Mouse (Mus musculus): Measurements from ENCODE around the gene Dock6. TPM values are rescaled to one million over a fixed set of nuclear protein-coding genes. Genes with fewer than 3 reads are reported as not detected.

Dock6 gene
- total and polyA plus RNA-seq, 3 experiments: 3.9 to 16.8 (median 11.6) TPM

DNA sequence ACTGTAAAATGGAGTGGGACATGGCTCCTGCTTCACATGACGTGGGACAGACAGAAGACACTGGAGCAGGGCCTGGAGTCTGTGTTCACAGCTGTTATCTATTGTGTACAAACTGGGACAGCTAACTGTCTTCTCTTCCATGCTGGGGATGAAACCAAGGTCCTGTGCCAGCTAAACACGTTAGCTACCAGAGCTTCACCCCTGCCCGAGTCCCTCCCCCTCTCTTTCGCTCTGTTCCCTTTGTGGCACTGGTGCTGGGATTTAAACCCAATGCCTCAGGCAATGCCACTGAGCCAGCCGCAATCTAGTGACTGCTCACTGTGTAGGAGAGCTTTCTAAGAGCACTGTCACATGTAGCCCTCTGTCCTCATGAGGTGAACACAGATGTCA is 22.0 kb downstream of the Dock6 start:
- ATAC-seq (ENCODE audit: extremely low read depth, insufficient number of reproducible peaks, low FRiP score, poor library complexity, severe bottlenecking) (no peak), DNase-seq (ENCODE audit: low spot score) (no peak)
- Histone ChIP-seq H3K9me3 (replicated peaks) (no peaks in the 10 kb centered on the region), H3K27me3 (ENCODE audit: insufficient read depth, low read length) (no peaks in the 10 kb centered on the region), H3K4me1 (ENCODE audit: insufficient read depth, low read depth, low read length) (peaks cover 2% of the 10 kb centered on the region; the same call in 1 of the 2 replicates), H3K4me3 (ENCODE audit: low read depth, low read length) (no peak overlapping the region), H3K36me3 (replicated peaks) (peaks cover 24% of the 10 kb centered on the region)
- TF ChIP-seq CTCF (IDR thresholded peaks at IDR 0.05; ENCODE audit: low read depth, low read length) (no peak), GATA1 (IDR thresholded peaks at IDR 0.05; ENCODE audit: borderline replicate concordance, low read length) (no peak), TAL1 (conservative IDR thresholded peaks at IDR 0.05; ENCODE audit: low read depth, low read length) (no peak), POLR2AphosphoS5 (IDR thresholded peaks at IDR 0.05; ENCODE audit: insufficient replicate concordance, low read depth, low read length) (no peak), GATA2 (IDR thresholded peaks at IDR 0.05; ENCODE audit: borderline replicate concordance, low read depth, low read length) (no peak)

DNA sequence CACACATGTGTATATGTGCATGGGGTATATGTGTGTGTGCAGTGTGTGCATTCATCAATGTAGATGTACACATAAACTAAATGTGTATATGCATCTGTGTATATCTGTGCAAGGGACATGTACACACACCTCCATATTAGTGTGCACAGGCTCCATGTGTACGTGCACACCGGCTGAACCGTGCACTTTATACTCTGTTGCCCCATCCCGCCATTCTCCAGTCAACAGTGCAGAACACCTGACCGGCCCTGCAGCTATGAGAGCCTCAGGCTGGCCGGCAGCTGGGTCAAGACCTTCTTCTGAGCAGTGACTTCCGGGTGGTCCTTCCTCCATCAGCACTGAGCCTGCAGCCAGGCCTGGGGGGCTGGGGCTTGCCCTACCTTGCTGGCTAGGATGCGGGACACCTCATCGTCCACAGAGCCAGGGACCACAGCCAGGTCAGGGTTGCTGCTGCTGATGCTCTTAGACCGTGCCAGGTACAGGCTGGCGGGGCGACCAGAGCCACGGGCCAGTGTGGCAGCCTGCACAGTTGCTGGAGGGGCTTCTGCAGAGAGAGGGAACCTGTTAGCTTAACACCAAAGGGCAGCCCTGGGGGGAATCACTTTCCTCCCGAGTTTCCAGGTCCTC is 22.5 kb downstream of the Dock6 start:
- no peaks in the 10 kb centered on the region for H3K9me3 ChIP-seq (replicated peaks)
- ATAC-seq (ENCODE audit: extremely low read depth, insufficient number of reproducible peaks, low FRiP score, poor library complexity, severe bottlenecking) (no peak), DNase-seq (ENCODE audit: low spot score) (no peak)
- peaks cover 5% of the 10 kb centered on the region; the same call in 1 of the 2 replicates for H3K4me1 ChIP-seq (ENCODE audit: insufficient read depth, low read depth, low read length)
- peaks cover 19% of the 10 kb centered on the region for H3K36me3 ChIP-seq (replicated peaks)
- H3K4me3 ChIP-seq (ENCODE audit: low read depth, low read length): no peak overlapping the region
- no peaks in the 10 kb centered on the region for H3K27me3 ChIP-seq (ENCODE audit: insufficient read depth, low read length)
- TF ChIP-seq CTCF (IDR thresholded peaks at IDR 0.05; ENCODE audit: low read depth, low read length) (no peak), TAL1 (conservative IDR thresholded peaks at IDR 0.05; ENCODE audit: low read depth, low read length) (no peak)

DNA sequence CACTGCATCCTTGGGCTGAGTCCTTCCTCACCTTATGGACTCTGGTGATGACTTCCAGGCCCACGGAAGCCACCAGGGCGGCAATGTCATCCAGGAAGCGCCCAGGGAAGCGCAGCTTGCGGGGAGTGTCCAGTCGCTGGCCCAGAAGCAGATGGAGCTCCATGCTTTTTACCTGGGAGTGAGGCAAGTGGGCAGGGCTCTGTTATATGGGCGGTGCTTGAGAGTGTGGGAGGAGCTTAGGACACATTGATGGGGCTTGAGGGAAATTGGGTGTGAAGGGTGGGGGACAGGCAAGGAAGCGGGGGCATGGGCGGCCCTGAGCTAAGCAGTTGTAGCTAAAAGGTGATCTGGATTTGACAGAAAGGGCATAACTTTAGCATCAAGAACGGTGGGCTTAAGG is 28.1 kb downstream of the Dock6 start:
- TF ChIP-seq CTCF (IDR thresholded peaks at IDR 0.05; ENCODE audit: low read depth, low read length): no peak
- DNase-seq (ENCODE audit: low spot score): no peak
- H3K9me3 ChIP-seq (replicated peaks): no peaks in the 10 kb centered on the region

DNA sequence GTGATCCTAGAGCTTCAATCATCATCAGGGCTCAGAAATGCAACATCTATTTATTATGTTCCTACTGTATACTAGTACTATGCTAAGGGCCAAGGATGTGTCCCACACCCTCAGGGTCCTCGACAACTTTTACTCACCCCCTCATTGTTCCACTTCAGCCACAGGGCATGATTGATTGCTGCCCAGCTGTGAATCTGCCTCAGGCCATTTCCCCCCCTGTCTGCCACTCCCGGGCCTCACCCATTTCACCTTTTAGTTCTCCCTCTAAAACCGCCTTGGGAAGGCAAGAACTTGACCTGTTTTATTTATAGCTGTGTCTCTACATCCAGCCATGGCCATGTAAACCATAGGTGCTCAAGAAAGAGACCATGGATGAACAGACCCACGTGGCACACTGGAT is 28.5 kb downstream of the Dock6 start:
- ATAC-seq (ENCODE audit: extremely low read depth, insufficient number of reproducible peaks, low FRiP score, poor library complexity, severe bottlenecking) (no peak), DNase-seq (ENCODE audit: low spot score) (no peak)
- Histone ChIP-seq H3K9me3 (replicated peaks) (no peaks in the 10 kb centered on the region), H3K36me3 (replicated peaks) (no peaks in the 10 kb centered on the region), H3K4me1 (ENCODE audit: insufficient read depth, low read depth, low read length) (peaks cover 7% of the 10 kb centered on the region; the same call in 1 of the 2 replicates), H3K4me3 (ENCODE audit: low read depth, low read length) (no peak overlapping the region), H3K27me3 (ENCODE audit: insufficient read depth, low read length) (peaks cover 5% of the 10 kb centered on the region; the same call in 1 of the 2 replicates)
- TF ChIP-seq GATA1 (IDR thresholded peaks at IDR 0.05; ENCODE audit: borderline replicate concordance, low read length) (no peak), POLR2AphosphoS5 (IDR thresholded peaks at IDR 0.05; ENCODE audit: insufficient replicate concordance, low read depth, low read length) (no peak), GATA2 (IDR thresholded peaks at IDR 0.05; ENCODE audit: borderline replicate concordance, low read depth, low read length) (no peak), TAL1 (conservative IDR thresholded peaks at IDR 0.05; ENCODE audit: low read depth, low read length) (no peak), CTCF (IDR thresholded peaks at IDR 0.05; ENCODE audit: low read depth, low read length) (no peak)

More for the DNA sequence above, 28.1 kb downstream of the Dock6 start:
- Histone ChIP-seq H3K4me1 (ENCODE audit: insufficient read depth, low read depth, low read length) (peaks cover 7% of the 10 kb centered on the region; the same call in 1 of the 2 replicates), H3K27me3 (ENCODE audit: insufficient read depth, low read length) (peaks cover 5% of the 10 kb centered on the region; the same call in 1 of the 2 replicates), H3K4me3 (ENCODE audit: low read depth, low read length) (no peak overlapping the region), H3K36me3 (replicated peaks) (peaks cover 3% of the 10 kb centered on the region)
- no peak for ATAC-seq (ENCODE audit: extremely low read depth, insufficient number of reproducible peaks, low FRiP score, poor library complexity, severe bottlenecking)

DNA sequence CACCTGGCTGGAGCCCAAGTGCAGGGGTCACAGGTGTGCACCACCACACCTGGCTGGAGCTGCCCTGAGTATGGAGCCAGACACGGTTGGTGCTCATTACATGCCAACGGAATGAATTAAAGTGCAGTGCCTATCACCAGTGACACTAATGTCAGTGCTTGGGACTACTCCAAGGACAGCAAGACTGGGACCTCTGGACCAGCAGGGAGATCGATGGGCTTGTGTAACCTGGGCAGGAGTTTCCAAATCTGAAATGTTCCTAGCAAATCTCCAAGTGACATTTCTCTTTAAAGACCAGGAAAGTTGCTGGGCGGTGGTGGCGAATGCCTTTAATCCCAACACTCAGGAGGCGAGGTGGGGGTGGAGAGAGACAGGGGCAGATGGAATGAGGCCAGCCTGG is 29.7 kb downstream of the Dock6 start:
- no peaks in the 10 kb centered on the region for H3K36me3 ChIP-seq (replicated peaks)
- peaks cover 7% of the 10 kb centered on the region; the same call in 1 of the 2 replicates for H3K27me3 ChIP-seq (ENCODE audit: insufficient read depth, low read length)
- DNase-seq (ENCODE audit: low spot score) (no peak), ATAC-seq (ENCODE audit: extremely low read depth, insufficient number of reproducible peaks, low FRiP score, poor library complexity, severe bottlenecking) (no peak)
- peaks cover 7% of the 10 kb centered on the region; the same call in 1 of the 2 replicates for H3K4me1 ChIP-seq (ENCODE audit: insufficient read depth, low read depth, low read length)
- TF ChIP-seq POLR2AphosphoS5 (IDR thresholded peaks at IDR 0.05; ENCODE audit: insufficient replicate concordance, low read depth, low read length) (no peak), CTCF (IDR thresholded peaks at IDR 0.05; ENCODE audit: low read depth, low read length) (no peak), GATA2 (IDR thresholded peaks at IDR 0.05; ENCODE audit: borderline replicate concordance, low read depth, low read length) (no peak), GATA1 (IDR thresholded peaks at IDR 0.05; ENCODE audit: borderline replicate concordance, low read length) (no peak), TAL1 (conservative IDR thresholded peaks at IDR 0.05; ENCODE audit: low read depth, low read length) (no peak)
- H3K9me3 ChIP-seq (replicated peaks): no peaks in the 10 kb centered on the region
- H3K4me3 ChIP-seq (ENCODE audit: low read depth, low read length): no peak overlapping the region

DNA sequence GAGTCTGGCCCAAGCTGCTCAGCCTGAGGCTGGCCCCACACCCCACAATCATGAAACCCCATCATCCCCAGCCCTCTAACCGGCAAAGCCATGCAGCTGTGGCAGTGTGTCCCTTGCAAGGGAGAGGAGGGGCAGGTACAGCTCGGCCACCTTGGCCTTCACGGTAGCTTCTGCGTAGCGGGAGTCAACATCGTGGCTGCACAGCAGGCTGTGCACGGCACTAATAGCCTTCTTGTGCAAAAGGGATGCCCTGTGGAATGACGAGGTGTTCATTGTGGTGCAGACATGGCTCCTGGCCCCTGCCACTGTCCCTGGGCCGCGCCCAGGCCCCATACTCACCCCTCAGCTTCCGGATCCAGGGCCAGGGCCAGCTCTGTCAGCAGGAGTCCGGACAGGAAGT is 32.3 kb downstream of the Dock6 start:
- Histone ChIP-seq H3K4me1 (ENCODE audit: insufficient read depth, low read depth, low read length) (peaks cover 8% of the 10 kb centered on the region), H3K27me3 (ENCODE audit: insufficient read depth, low read length) (peaks cover 20% of the 10 kb centered on the region), H3K36me3 (replicated peaks) (peaks cover 4% of the 10 kb centered on the region), H3K9me3 (replicated peaks) (no peaks in the 10 kb centered on the region), H3K4me3 (ENCODE audit: low read depth, low read length) (no peak overlapping the region)
- no peak for ATAC-seq (ENCODE audit: extremely low read depth, insufficient number of reproducible peaks, low FRiP score, poor library complexity, severe bottlenecking)
- TF ChIP-seq POLR2AphosphoS5 (IDR thresholded peaks at IDR 0.05; ENCODE audit: insufficient replicate concordance, low read depth, low read length) (no peak), GATA2 (IDR thresholded peaks at IDR 0.05; ENCODE audit: borderline replicate concordance, low read depth, low read length) (no peak), TAL1 (conservative IDR thresholded peaks at IDR 0.05; ENCODE audit: low read depth, low read length) (no peak), CTCF (IDR thresholded peaks at IDR 0.05; ENCODE audit: low read depth, low read length) (no peak), GATA1 (IDR thresholded peaks at IDR 0.05; ENCODE audit: borderline replicate concordance, low read length) (no peak)
- DNase-seq (ENCODE audit: low spot score): no peak
